Mouse (Mus musculus) forebrain, embryonic 12.5 days (tissue): ENCODE results near the gene Ormdl3. TPM values are rescaled to one million over a fixed set of nuclear protein-coding genes. Genes with fewer than 3 reads are reported as not detected.

Experiments
- ATAC-seq: fragments of 200-750 bp; cut with Nextera tagmentation; 2 replicates; pipeline ENCODE4 v1.8.0; 2017; ENCODE audit warnings: moderate TSS enrichment; ENCODE audit not compliant: low FRiP score
- H3K27ac ChIP-seq: fragments of 300-500 bp; sonication (generic); 2 replicates; pipeline ENCODE4 v1.5.1; 2016; ENCODE audit warnings: mild to moderate bottlenecking
- H3K27me3 ChIP-seq: fragments of 300-500 bp; sonication (generic); 2 replicates; pipeline ENCODE4 v1.6.1; 2016; ENCODE audit warnings: mild to moderate bottlenecking
- H3K36me3 ChIP-seq: fragments of 300-500 bp; sonication (generic); replicated peaks from 2 replicates; pipeline ENCODE4 v1.6.1; 2016; ENCODE audit warnings: mild to moderate bottlenecking
- H3K4me1 ChIP-seq: fragments of 300-500 bp; sonication (generic); 2 replicates; pipeline ENCODE4 v1.6.1; 2016
- H3K4me2 ChIP-seq: fragments of 300-500 bp; sonication (generic); 2 replicates; pipeline ENCODE4 v1.6.1; 2016; ENCODE audit warnings: mild to moderate bottlenecking, moderate library complexity
- H3K4me3 ChIP-seq: fragments of 300-500 bp; sonication (generic); replicated peaks from 2 replicates; pipeline ENCODE4 v1.5.1; 2016; ENCODE audit warnings: mild to moderate bottlenecking
- H3K9ac ChIP-seq: fragments of 300-500 bp; sonication (generic); 2 replicates; pipeline ENCODE4 v1.6.1; 2016; ENCODE audit warnings: mild to moderate bottlenecking
- H3K9me3 ChIP-seq: fragments of 300-500 bp; sonication (generic); 2 replicates; pipeline ENCODE4 v1.6.1; 2016
- WGBS: fragments of 180-500 bp; shearing (Covaris S2); methylation state at CpG from one replicate; pipeline ENCODE4 v1.1.7; 2016; 5-methylcytosine and 5-hydroxymethylcytosine counted together
- polyA plus RNA-seq: library from polyadenylated mRNA; unstranded; fragments of >200 nt; fragmentation: Nextera tagmentation; extraction: Ambion mirVana; gene quantifications from 2 replicates; pipeline ENCODE4 v1.2.1, GENCODE M21; 2016

Ormdl3 gene
- polyA plus RNA-seq, 1 experiment from 2014 or later: 67.4 TPM

DNA sequence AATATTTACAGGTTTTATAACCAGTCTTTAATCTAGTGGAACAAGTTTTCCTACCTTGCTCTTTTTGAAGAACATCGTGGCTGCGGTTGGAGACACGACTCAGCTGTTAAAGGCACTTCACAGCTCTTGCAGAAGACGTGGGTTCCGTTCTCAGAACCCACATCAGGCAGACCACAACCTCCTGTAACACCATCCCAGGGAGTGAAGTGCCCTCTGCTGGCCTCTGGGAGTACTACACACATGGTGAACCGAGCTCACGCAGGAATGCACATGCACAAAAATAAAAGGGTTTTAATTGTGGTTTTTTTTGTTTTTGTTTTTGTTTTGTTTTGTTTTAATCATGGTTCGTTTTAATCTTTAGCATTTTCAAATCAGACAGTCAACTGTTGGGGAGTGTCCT is 18.8 kb downstream of the Ormdl3 start:
- Histone ChIP-seq H3K4me3 (no peak overlapping the region), H3K27ac (no peak overlapping the region), H3K36me3 (no peaks in the 10 kb centered on the region), H3K4me1 (no peaks in the 10 kb centered on the region), H3K9me3 (no peaks in the 10 kb centered on the region), H3K9ac (no peak overlapping the region), H3K4me2 (no peak overlapping the region), H3K27me3 (no peaks in the 10 kb centered on the region)
- ATAC-seq: no peak
- WGBS: 89% methylated on average over 8 of the region's 8 CpGs

DNA sequence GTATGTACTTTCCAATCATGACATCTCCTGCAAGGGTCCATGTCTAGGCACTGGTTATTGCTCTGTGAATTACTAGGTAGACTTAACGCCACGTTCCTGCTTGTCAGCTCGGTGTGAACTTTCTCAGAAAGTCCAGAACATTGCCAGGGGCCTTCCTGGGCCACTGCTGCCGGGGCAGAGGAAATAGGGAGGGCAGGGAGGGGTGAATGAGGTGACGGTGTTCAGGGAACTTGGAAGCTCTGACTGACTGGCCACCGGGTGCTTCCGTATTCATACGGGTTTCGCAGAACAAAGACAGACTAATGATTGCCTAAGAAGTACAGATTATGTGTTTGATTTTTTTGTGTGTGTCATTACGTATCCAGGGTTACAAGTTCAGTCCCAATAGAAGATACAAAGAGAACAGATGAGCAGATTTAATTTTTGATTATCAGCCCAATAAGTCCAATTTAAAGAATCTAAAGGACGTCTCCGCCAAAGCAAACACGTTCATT is 23.2 kb downstream of the Ormdl3 start:
- Histone ChIP-seq H3K9ac (no peak overlapping the region), H3K9me3 (no peaks in the 10 kb centered on the region), H3K27ac (no peak overlapping the region), H3K4me1 (no peaks in the 10 kb centered on the region; the same call in 1 of the 2 replicates), H3K36me3 (no peaks in the 10 kb centered on the region), H3K27me3 (no peaks in the 10 kb centered on the region; the same call in 1 of the 2 replicates), H3K4me2 (no peak overlapping the region), H3K4me3 (no peak overlapping the region)
- WGBS: 65% methylated on average over 13 of the region's 13 CpGs
- no peak for ATAC-seq

DNA sequence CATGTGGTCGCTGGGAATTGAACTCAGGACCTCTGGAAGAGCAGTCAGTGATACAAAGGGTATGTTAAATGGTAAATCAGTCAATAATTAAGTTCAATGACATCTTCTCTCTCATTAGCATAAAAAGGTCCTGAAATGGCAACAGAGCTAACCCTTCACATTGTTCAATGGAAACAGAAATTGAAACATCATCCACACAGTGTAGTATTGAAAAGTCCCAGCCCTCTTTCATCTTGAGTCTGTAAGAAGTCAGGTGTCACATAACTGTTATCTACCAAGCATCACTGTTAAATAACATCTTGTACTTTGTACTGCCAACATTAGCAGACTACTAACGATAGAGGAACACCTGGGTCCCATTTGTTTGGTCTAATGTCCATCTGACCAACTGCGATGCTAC is 24.1 kb downstream of the Ormdl3 start:
- Histone ChIP-seq H3K4me1 (no peaks in the 10 kb centered on the region; the same call in 1 of the 2 replicates), H3K27me3 (peaks cover 3% of the 10 kb centered on the region), H3K9ac (no peak overlapping the region), H3K4me3 (no peak overlapping the region), H3K36me3 (no peaks in the 10 kb centered on the region), H3K4me2 (no peak overlapping the region), H3K9me3 (no peaks in the 10 kb centered on the region), H3K27ac (no peak overlapping the region)
- 85% methylated on average over 3 of the region's 3 CpGs for WGBS
- ATAC-seq: no peak

DNA sequence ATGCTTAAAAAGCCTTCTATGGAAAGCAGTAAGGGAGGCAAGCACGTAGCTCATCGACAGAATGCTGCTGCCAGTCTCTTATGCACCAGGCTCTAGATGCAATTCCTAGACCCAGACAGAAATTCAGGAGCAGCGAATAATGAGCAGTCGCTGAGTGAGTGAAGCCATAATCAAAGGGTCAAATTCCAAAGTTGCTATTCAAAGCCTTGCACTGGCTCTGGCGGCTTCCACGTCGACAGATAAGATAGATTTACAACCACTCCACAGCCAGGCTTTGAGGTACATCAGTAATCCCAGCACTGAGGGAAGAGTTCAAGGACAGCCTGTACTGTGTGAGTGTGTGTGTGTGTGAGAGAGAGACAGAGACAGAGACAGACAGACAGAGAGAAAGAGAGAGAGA is 26.2 kb downstream of the Ormdl3 start:
- Histone ChIP-seq H3K27ac (no peak overlapping the region), H3K4me2 (no peak overlapping the region), H3K27me3 (peaks cover 4% of the 10 kb centered on the region), H3K4me3 (no peak overlapping the region), H3K9ac (no peak overlapping the region), H3K4me1 (no peaks in the 10 kb centered on the region; the same call in 1 of the 2 replicates), H3K9me3 (no peaks in the 10 kb centered on the region), H3K36me3 (no peaks in the 10 kb centered on the region)
- ATAC-seq: no peak
- 17% methylated on average over 7 of the region's 7 CpGs for WGBS

DNA sequence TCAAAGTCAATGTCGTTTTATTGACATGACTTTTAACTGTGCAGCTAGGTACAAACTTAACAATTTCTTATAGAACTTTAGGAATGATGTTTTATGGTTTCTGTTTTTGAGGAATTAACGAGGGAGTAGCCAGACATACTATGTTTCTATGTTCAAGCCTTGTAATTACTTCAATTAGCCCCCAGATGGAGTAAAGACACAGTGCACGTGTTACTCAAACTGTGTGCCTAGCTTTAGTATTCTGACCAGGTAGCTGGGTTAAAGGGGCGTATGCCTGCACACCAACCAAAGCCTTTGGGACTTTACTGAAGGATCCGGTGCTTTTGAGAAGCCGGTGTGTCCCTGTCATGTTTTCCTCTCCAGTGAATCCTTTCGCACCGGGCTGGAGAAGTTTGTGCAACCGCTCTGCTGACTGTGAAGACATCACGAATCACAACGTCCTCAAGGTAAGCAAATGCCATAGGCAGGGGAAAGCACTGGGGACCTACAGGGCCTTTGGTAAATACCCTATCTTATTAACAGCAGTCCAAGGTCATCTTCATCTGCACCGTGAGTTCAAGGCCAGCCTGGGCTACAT is 32.0 kb downstream of the Ormdl3 start:
- Histone ChIP-seq H3K9me3 (0 out of 2 replicates have a peak, but pooled peaks cover 2% of the 10 kb centered on the region), H3K4me2 (no peak overlapping the region), H3K4me3 (no peak overlapping the region), H3K27me3 (peaks cover 11% of the 10 kb centered on the region), H3K4me1 (peaks cover 8% of the 10 kb centered on the region), H3K9ac (no peak overlapping the region), H3K27ac (no peak overlapping the region), H3K36me3 (no peaks in the 10 kb centered on the region)
- no peak for ATAC-seq
- 67% methylated on average over 12 of the region's 12 CpGs for WGBS

DNA sequence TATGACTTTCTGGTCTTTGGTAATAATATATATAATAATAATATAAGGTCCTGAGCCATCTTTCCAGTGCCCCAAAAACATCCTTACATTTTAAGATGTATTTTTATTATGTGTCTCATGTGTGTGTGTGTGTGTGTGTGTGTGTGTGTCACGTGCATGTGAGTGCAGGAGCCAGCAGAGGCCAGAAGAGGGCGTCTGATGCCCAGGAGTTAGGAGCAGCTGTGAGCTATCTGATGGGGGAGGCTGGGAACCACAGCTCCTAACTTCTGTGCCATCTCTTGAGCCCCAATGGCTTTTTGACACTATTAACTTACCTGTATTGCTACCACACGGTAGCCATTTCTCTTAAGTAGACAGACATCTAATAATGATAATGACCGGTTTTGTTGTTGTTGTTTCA is 33.2 kb downstream of the Ormdl3 start:
- Histone ChIP-seq H3K27me3 (peaks cover 24% of the 10 kb centered on the region), H3K4me3 (no peak overlapping the region), H3K9ac (no peak overlapping the region), H3K27ac (no peak overlapping the region), H3K4me2 (no peak overlapping the region), H3K36me3 (no peaks in the 10 kb centered on the region), H3K9me3 (0 out of 2 replicates have a peak, but pooled peaks cover 2% of the 10 kb centered on the region), H3K4me1 (peaks cover 8% of the 10 kb centered on the region)
- ATAC-seq: no peak
- 86% methylated on average over 4 of the region's 4 CpGs for WGBS

DNA sequence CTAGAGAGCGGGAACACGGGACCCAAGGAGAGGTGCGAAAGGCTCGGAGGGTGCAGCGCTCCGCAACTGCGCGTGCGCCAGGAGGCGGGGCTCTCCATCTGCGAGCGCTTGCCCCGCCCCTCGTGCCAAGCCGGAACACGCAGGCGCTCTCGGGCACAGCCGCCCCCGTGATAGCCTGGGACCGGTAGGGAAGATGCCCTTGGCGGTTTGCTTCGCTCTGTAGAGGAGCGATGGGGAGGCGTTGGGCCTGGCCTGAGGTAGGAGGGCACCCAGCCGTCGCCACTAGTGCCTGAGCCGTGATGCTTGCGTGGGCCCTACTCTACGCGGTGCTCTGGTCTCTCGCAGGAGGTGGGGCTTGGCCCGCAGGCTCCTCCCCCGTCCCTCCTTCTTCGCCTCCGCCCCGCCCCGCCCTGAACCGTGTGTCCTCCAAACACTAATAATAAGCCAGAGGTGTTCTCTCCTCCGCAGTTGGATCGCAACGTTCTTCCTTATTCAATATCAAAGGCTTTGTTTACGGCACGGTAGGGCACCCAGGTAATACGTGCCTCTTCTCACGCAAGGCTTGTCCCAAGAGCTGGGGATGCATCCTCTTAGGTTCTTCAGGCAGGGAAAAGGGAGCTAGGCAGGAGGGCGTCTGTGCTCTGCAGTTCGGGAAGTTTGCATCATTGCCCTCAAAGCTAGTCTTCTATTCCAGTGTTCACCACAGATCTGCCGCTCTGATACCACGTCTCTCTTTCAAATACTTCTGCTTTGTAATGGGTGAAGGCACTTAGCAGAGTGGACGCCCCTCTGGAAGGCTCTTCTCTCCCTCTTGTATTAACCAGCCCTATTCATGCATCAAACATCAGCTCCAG is 36.0 kb downstream of the Ormdl3 start, which contains the start of gene Zpbp2:
Zpbp2 (plus strand) TSS at position 123 of the 854 bp plus-strand sequence.
- Histone ChIP-seq H3K27ac (peak within 1 kb of the TSS; percentile 74), H3K27me3 (peaks cover 46% of the 10 kb centered on the region), H3K4me2 (peak within 1 kb of the TSS; percentile 66), H3K4me1 (peaks cover 8% of the 10 kb centered on the region), H3K9me3 (0 out of 2 replicates have a peak, but pooled peaks cover 2% of the 10 kb centered on the region), H3K4me3 (peak within 1 kb of the TSS; percentile 72), H3K9ac (peak within 1 kb of the TSS; percentile 63), H3K36me3 (no peaks in the 10 kb centered on the region)
- WGBS: 1% methylated on average over 49 of the region's 51 CpGs
- peak; percentile 97 for ATAC-seq

DNA sequence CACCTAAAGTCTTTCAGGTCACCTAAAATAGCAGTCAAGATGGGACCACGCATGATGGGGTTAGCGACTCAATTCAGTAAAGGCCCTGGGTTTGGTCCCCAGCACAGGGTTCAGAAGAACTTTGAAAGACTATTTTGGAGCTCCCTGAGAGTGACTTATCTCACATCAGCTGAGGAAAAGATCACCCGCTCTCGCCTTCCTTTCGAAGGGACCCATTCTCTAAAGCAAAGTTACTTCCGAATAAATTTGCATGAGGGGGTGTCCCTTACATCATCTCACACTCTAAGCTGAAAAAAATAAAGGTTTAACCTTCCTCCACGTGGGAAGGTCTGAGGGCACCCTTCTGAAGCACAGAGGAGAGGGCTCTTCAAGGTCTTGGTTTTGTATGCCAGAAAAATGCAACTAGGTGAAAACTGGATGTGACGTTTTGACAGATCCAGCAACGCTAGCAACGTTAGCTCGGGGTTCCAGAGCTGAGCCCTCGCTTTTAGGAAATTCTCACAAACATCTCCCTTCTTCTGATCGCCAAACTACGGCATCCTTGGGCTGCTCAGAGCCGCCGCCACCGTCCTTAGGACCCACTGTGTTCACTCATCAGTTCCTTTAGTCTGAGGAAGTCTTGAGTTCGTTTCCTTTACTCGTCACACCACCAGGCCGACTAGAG is 36.7 kb downstream of the Ormdl3 start:
- H3K27ac ChIP-seq: no peak overlapping the region
- peak overlapping the region; percentile 72 for H3K4me3 ChIP-seq
- H3K27me3 ChIP-seq: peaks cover 54% of the 10 kb centered on the region
- H3K36me3 ChIP-seq: no peaks in the 10 kb centered on the region
- H3K4me2 ChIP-seq: peak overlapping the region; percentile 66
- no peak overlapping the region for H3K9ac ChIP-seq
- ATAC-seq: no peak
- H3K9me3 ChIP-seq: 0 out of 2 replicates have a peak, but pooled peaks cover 2% of the 10 kb centered on the region
- peaks cover 13% of the 10 kb centered on the region for H3K4me1 ChIP-seq
- 21% methylated on average over 20 of the region's 20 CpGs for WGBS

DNA sequence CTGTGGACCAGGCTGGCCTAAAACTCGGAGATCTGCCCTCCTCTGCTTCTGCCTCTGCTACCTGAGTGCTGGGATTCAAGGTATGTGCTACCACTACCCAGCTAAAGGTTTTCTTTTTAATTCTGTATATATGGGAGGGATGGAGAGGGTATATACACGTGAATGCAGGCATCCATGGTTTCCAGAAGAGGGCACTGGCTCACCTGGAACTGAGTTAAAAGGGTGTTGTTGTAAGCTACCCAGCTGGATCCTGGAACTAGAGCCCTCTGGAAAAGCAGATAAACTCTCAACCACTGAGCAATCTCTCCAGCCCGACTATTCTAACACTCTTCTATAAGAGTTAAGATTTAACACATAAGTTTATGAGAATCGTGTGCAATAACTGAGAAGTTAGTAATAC is 37.8 kb downstream of the Ormdl3 start:
- 0 out of 2 replicates have a peak, but pooled peaks cover 2% of the 10 kb centered on the region for H3K9me3 ChIP-seq
- H3K9ac ChIP-seq: no peak overlapping the region
- peaks cover 57% of the 10 kb centered on the region for H3K27me3 ChIP-seq
- no peak for ATAC-seq
- WGBS: 69% methylated on average over 4 of the region's 4 CpGs
- no peak overlapping the region for H3K27ac ChIP-seq
- H3K4me3 ChIP-seq: no peak overlapping the region
- no peaks in the 10 kb centered on the region for H3K36me3 ChIP-seq
- peaks cover 16% of the 10 kb centered on the region for H3K4me1 ChIP-seq
- H3K4me2 ChIP-seq: no peak overlapping the region

DNA sequence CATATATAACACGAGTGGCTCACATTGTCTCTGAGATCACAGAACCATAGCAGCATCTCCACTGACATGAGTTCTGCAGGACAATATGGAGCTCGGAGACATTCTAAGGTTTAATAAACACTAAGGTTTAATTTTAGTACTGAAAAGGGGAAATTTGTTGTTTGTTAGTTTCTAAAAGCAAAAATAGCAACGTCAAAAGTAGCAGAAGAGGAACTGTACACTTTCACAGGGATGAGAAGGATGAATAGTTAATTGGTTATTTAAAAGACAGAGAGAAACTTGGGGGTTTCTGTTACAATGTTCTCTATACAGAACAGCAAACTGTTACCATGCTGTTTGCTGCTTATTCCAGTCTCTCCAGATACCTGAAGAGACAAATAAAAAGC is 39.9 kb downstream of the Ormdl3 start:
- Histone ChIP-seq H3K9ac (no peak overlapping the region), H3K36me3 (no peaks in the 10 kb centered on the region), H3K4me1 (peaks cover 16% of the 10 kb centered on the region), H3K9me3 (no peaks in the 10 kb centered on the region), H3K4me2 (no peak overlapping the region), H3K27ac (no peak overlapping the region), H3K27me3 (peaks cover 68% of the 10 kb centered on the region), H3K4me3 (no peak overlapping the region)
- no peak for ATAC-seq
- WGBS: 66% methylated on average over 3 of the region's 3 CpGs

DNA sequence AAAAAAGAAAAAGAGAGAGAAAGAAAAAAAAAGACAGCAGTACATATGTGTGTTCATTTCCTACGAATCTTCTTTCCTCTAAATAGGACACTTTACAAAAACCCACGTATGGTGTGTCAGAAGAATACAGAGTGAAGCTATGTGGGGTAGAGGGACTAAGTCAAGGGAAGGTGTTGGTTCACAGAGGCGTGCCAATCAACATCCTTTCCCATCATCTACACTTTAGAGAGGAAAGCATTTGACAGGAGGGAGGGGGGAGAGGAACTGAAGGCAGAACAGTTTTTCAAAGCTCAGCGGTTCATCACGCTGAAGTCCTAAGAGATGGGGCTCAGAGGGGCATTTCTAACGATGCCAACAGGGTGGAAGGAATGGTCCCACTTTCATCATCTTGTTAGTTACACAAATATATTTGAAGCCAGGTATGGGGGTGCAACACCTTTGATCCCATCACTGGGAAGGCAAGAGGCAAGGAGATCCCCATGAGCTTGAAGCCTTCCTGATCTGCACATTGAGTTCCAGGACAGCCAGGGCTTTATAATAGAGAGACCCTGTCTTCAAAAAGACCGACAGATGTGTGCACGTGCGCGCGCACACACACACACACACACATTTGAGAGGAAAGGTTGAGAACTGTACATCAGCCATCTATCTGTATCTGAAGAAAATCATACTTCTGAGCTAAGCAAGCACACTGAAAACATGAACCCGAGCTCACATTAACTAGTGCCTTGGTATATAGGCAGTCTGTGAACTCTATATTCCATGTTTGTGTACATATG is 40.5 kb downstream of the Ormdl3 start:
- no peak for ATAC-seq
- peaks cover 74% of the 10 kb centered on the region for H3K27me3 ChIP-seq
- no peak overlapping the region for H3K4me3 ChIP-seq
- no peak overlapping the region for H3K4me2 ChIP-seq
- H3K4me1 ChIP-seq: peaks cover 16% of the 10 kb centered on the region
- WGBS: 48% methylated on average over 12 of the region's 12 CpGs
- no peaks in the 10 kb centered on the region for H3K36me3 ChIP-seq
- H3K9ac ChIP-seq: no peak overlapping the region
- H3K9me3 ChIP-seq: no peaks in the 10 kb centered on the region
- H3K27ac ChIP-seq: no peak overlapping the region
